Mouse (Mus musculus) left cerebral cortex, adult 9 months (tissue): ENCODE measurements around the gene Tmem88b.

Experiments used
- DNase-seq, 2 experiments: peaks; one replicate each; pipeline ENCODE4 v3.0.0; 2022; ENCODE audit warnings: low spot score in 2 of 2

Gene Tmem88b

GRCm38 (mm10) chr4:155785819-155786218 is at the start of gene Tmem88b:
Tmem88b (minus strand) TSS chr4:155785874.
- no peak for DNase-seq

GRCm38 (mm10) chr4:155833836-155834235 is 48.2 kb upstream of the Tmem88b start:
- peak; percentile 59 to 80 for DNase-seq

- no peak for DNase-seq
Observed at GRCm38 (mm10) chr4:155833234-155833633, 47.6 kb upstream of the Tmem88b start.

GRCm38 (mm10) chr4:155832321-155832720 is 46.6 kb upstream of the Tmem88b start:
- DNase-seq: no peak

- peak in 1 of 2 experiments; percentile 29 for DNase-seq
Observed at GRCm38 (mm10) chr4:155831831-155832230, 46.2 kb upstream of the Tmem88b start.

- DNase-seq: peak; percentile 85 to 97
Observed at GRCm38 (mm10) chr4:155831205-155831766, 45.6 kb upstream of the Tmem88b start, which contains the start of gene Aurkaip1. Aurkaip1 (plus strand) TSS chr4:155831272.

GRCm38 (mm10) chr4:155830596-155830995 is 44.9 kb upstream of the Tmem88b start:
- no peak for DNase-seq

GRCm38 (mm10) chr4:155829866-155830265 is 44.2 kb upstream of the Tmem88b start:
- no peak for DNase-seq

- DNase-seq: no peak
Observed at GRCm38 (mm10) chr4:155823443-155823842, 37.8 kb upstream of the Tmem88b start.

GRCm38 (mm10) chr4:155821025-155821424 is 35.4 kb upstream of the Tmem88b start:
- DNase-seq: no peak

- DNase-seq: no peak
Observed at GRCm38 (mm10) chr4:155817533-155817932, 31.9 kb upstream of the Tmem88b start.

- no peak for DNase-seq
Observed at GRCm38 (mm10) chr4:155812665-155813181, 27.0 kb upstream of the Tmem88b start.

GRCm38 (mm10) chr4:155811929-155812664 is 26.4 kb upstream of the Tmem88b start, which contains the start of gene Ccnl2:
Ccnl2 (plus strand) TSS chr4:155812489.
- DNase-seq: peak; percentile 85 to 91

- DNase-seq: no peak
Observed at GRCm38 (mm10) chr4:155807841-155808240, 22.2 kb upstream of the Tmem88b start.

- DNase-seq: peak; percentile 76 to 96
Observed at GRCm38 (mm10) chr4:155803340-155804041, 17.8 kb upstream of the Tmem88b start.

- DNase-seq: no peak
Observed at GRCm38 (mm10) chr4:155802741-155803339, 17.2 kb upstream of the Tmem88b start, which contains the start of gene Mrpl20. Mrpl20 (plus strand) TSS chr4:155802878.

GRCm38 (mm10) chr4:155802075-155802474 is 16.4 kb upstream of the Tmem88b start:
- no peak for DNase-seq

GRCm38 (mm10) chr4:155793730-155794129 is 8.1 kb upstream of the Tmem88b start:
- no peak for DNase-seq

GRCm38 (mm10) chr4:155791240-155791933 is 5.7 kb upstream of the Tmem88b start:
- DNase-seq: no peak

GRCm38 (mm10) chr4:155790650-155791161 is 5.0 kb upstream of the Tmem88b start:
- no peak for DNase-seq

- DNase-seq: no peak
Observed at GRCm38 (mm10) chr4:155790021-155790489, 4.4 kb upstream of the Tmem88b start, which contains the start of gene Ankrd65. Ankrd65 (plus strand) TSS chr4:155790439.
